Mouse (Mus musculus) kidney, adult 2 months (tissue): ENCODE measurements around the gene Mfap3. TPM values are rescaled to one million over a fixed set of nuclear protein-coding genes. Genes with fewer than 3 reads are reported as not detected.

Experiments
- DNase-seq: peaks from one replicate; pipeline ENCODE4 v3.0.0; 2021
- H3K27ac ChIP-seq: fragments of 200-500 bp; 2 replicates; pipeline ENCODE4 v1.5.1; 2012; ENCODE audit warnings: low read depth, low read length, control low read depth, inconsistent platforms; ENCODE audit not compliant: insufficient read depth
- H3K27me3 ChIP-seq: fragments of 200-500 bp; replicated peaks from 2 replicates; pipeline ENCODE4 v1.6.1; 2012; ENCODE audit warnings: mild to moderate bottlenecking, moderate library complexity, low read length, inconsistent platforms; ENCODE audit not compliant: control insufficient read depth, insufficient read depth
- H3K36me3 ChIP-seq: fragments of 200-500 bp; 2 replicates; pipeline ENCODE4 v1.6.1; 2012; ENCODE audit warnings: mild to moderate bottlenecking, moderate library complexity, low read length, inconsistent platforms; ENCODE audit not compliant: control insufficient read depth, insufficient read depth
- H3K4me1 ChIP-seq: fragments of 200-500 bp; 2 replicates; pipeline ENCODE4 v1.6.1; 2011; ENCODE audit warnings: low read length; ENCODE audit not compliant: control insufficient read depth, insufficient read depth
- H3K4me3 ChIP-seq: fragments of 200-500 bp; 2 replicates; pipeline ENCODE4 v1.5.1; 2011; ENCODE audit warnings: mild to moderate bottlenecking, low read depth, low read length, control low read depth; ENCODE audit not compliant: insufficient read depth
- CTCF ChIP-seq: fragments of 200-500 bp; conservative IDR thresholded peaks from 2 replicates; pipeline ENCODE4 v1.5.1; 2011; ENCODE audit warnings: low read depth, mild to moderate bottlenecking, control low read depth, low read length, moderate library complexity, mixed read lengths; ENCODE audit not compliant: insufficient read depth, insufficient read length
- POLR2A ChIP-seq: fragments of 200-500 bp; IDR thresholded peaks from one replicate; pipeline ENCODE4 v1.6.1; 2011; ENCODE audit warnings: low read depth, low read length, control low read depth
- WGBS: fragments of 180-500 bp; shearing (Covaris S2); methylation state at CpG from one replicate; pipeline ENCODE4 v1.1.7; 2018; 5-methylcytosine and 5-hydroxymethylcytosine counted together
- polyA plus RNA-seq: library from polyadenylated mRNA; depleted of rRNA; stranded (reverse); fragments of >200 nt; gene quantifications from 2 replicates; pipeline ENCODE4 v1.2.3, GENCODE M21; 2012

Mfap3 gene
- polyA plus RNA-seq, 1 experiment: 10.6 TPM

DNA sequence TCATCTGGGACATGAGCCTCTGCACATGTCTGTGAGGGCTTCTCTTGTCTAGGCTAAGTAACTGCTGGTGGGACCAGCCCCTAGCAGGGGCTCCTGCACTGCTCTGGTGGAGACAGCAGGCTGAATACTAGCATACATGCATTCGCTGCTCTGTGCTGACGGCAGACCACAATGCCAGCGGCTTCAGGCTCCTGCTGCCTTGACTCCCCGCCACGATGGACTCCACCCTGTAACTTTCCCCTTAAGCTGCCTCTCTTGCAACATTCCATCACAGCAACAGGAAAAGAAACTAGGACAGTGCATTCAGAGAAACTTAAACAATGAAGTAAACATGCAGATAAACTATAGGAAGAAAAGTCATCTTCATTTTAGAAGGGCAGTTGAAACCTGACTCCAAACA lies 30.0 kb upstream of the Mfap3 start:
- WGBS: 80% methylated on average over 5 of the region's 5 CpGs
- no peak overlapping the region for H3K27ac ChIP-seq
- no peak overlapping the region for H3K4me3 ChIP-seq
- H3K4me1 ChIP-seq: no peaks in the 10 kb centered on the region
- H3K27me3 ChIP-seq: no peaks in the 10 kb centered on the region
- TF ChIP-seq CTCF: no peak
- no peak for TF ChIP-seq POLR2A
- H3K36me3 ChIP-seq: peaks cover 6% of the 10 kb centered on the region
- DNase-seq: no peak

GRCm38 (mm10) chr11:57496462-57497039 lies 21.9 kb upstream of the Mfap3 start:
- H3K36me3 ChIP-seq: peaks cover 5% of the 10 kb centered on the region
- WGBS: 65% methylated on average over 3 of the region's 3 CpGs
- no peaks in the 10 kb centered on the region for H3K27me3 ChIP-seq
- no peak overlapping the region for H3K4me3 ChIP-seq
- DNase-seq: no peak
- no peak overlapping the region for H3K27ac ChIP-seq
- H3K4me1 ChIP-seq: no peaks in the 10 kb centered on the region
- TF ChIP-seq CTCF: no peak
- TF ChIP-seq POLR2A: no peak

GRCm38 (mm10) chr11:57497701-57498100 lies 20.8 kb upstream of the Mfap3 start:
- 79% methylated on average over 3 of the region's 3 CpGs for WGBS
- no peak overlapping the region for H3K27ac ChIP-seq
- no peaks in the 10 kb centered on the region for H3K4me1 ChIP-seq
- TF ChIP-seq CTCF (no peak), POLR2A (no peak)
- no peak overlapping the region for H3K4me3 ChIP-seq
- DNase-seq: no peak
- H3K27me3 ChIP-seq: no peaks in the 10 kb centered on the region
- H3K36me3 ChIP-seq: peaks cover 3% of the 10 kb centered on the region

GRCm38 (mm10) chr11:57498215-57498614 lies 20.2 kb upstream of the Mfap3 start:
- DNase-seq: no peak
- H3K36me3 ChIP-seq: peaks cover 3% of the 10 kb centered on the region
- no peak overlapping the region for H3K4me3 ChIP-seq
- no peaks in the 10 kb centered on the region for H3K4me1 ChIP-seq
- 94% methylated on average over 5 of the region's 5 CpGs for WGBS
- no peaks in the 10 kb centered on the region for H3K27me3 ChIP-seq
- TF ChIP-seq CTCF (no peak), POLR2A (no peak)
- no peak overlapping the region for H3K27ac ChIP-seq

DNA sequence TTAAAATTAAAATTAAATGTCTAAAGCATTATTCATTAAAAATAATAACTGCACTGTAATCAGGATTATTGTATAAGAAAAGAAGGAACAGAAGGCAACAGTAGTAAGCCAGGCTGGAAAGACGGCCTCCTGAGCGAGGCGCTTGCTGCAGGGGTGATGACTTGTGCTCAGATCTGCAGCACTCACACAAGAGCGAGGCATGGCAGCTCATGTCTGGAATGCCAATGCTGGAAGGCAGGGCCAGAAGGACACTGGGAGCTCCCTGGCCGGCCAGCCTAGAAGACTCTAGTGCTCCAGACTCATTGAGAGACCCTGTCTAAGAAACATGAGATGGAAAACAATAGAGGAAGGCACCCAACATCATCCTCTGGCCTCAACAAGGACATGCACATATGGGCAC lies 15.3 kb upstream of the Mfap3 start:
- Histone ChIP-seq H3K36me3 (peaks cover 2% of the 10 kb centered on the region; the same call in 1 of the 2 replicates), H3K4me1 (no peaks in the 10 kb centered on the region), H3K4me3 (no peak overlapping the region), H3K27ac (no peak overlapping the region), H3K27me3 (no peaks in the 10 kb centered on the region)
- no peak for DNase-seq
- 93% methylated on average over 5 of the region's 5 CpGs for WGBS
- no peak for TF ChIP-seq POLR2A
- TF ChIP-seq CTCF: no peak

- TF ChIP-seq POLR2A: no peak
- no peak for TF ChIP-seq CTCF
- WGBS: 60% methylated on average over 6 of the region's 6 CpGs
- no peak overlapping the region for H3K27ac ChIP-seq
- H3K36me3 ChIP-seq: peaks cover 5% of the 10 kb centered on the region
- no peaks in the 10 kb centered on the region for H3K27me3 ChIP-seq
- no peaks in the 10 kb centered on the region for H3K4me1 ChIP-seq
- no peak overlapping the region for H3K4me3 ChIP-seq
- DNase-seq: no peak
Measured at GRCm38 (mm10) chr11:57506899-57507298, 11.6 kb upstream of the Mfap3 start.

- Histone ChIP-seq H3K27me3 (no peaks in the 10 kb centered on the region), H3K27ac (no peak overlapping the region), H3K36me3 (peaks cover 4% of the 10 kb centered on the region), H3K4me3 (no peak overlapping the region), H3K4me1 (no peaks in the 10 kb centered on the region; the same call in 1 of the 2 replicates)
- WGBS: 90% methylated on average over 5 of the region's 5 CpGs
- TF ChIP-seq POLR2A: no peak
- TF ChIP-seq CTCF: no peak
- no peak for DNase-seq
Measured at GRCm38 (mm10) chr11:57515218-57515617, 3.2 kb upstream of the Mfap3 start.
